Mouse (Mus musculus) ES-Bruce4 (cell line): ENCODE measurements around the gene Ruvbl1.

Source experiments
- EP300 ChIP-seq: IDR thresholded peaks from 2 replicates; pipeline ENCODE4 v1.6.1; 2011; ENCODE audit warnings: low read depth, low read length; ENCODE audit not compliant: insufficient read depth
- POLR2A ChIP-seq: IDR thresholded peaks from one replicate; pipeline ENCODE4 v1.8.1; 2011; ENCODE audit warnings: low read length; ENCODE audit not compliant: insufficient read depth

GRCm38 (mm10) chr6:88490629-88491354 lies 25.6 kb downstream of the Ruvbl1 start:
- no peak for TF ChIP-seq EP300
- TF ChIP-seq POLR2A, result no peak
